Mouse (Mus musculus) neural tube, embryonic 11.5 days (tissue): ENCODE measurements around the gene Vmn1r85. TPM values are rescaled to one million over a fixed set of nuclear protein-coding genes. Genes with fewer than 3 reads are reported as not detected.

Experiments used
- ATAC-seq: fragments of 200-750 bp; cut with Nextera tagmentation; 2 replicates; pipeline ENCODE4 v1.8.0; 2017; ENCODE audit warnings: moderate number of reproducible peaks, mild to moderate bottlenecking, moderate TSS enrichment, moderate library complexity; ENCODE audit not compliant: insufficient read depth, low FRiP score, low TSS enrichment
- DNase-seq: peaks from one replicate; pipeline ENCODE4 v3.0.0-alpha.2; 2015; ENCODE audit warnings: low spot score
- H3K27ac ChIP-seq: fragments of 300-500 bp; sonication (generic); 2 replicates; pipeline ENCODE4 v1.5.1; 2014; ENCODE audit warnings: low read depth, mild to moderate bottlenecking, low read length
- H3K27me3 ChIP-seq: fragments of 300-500 bp; sonication (generic); 2 replicates; pipeline ENCODE4 v1.6.1; 2014; ENCODE audit warnings: mild to moderate bottlenecking, low read length, mixed read lengths; ENCODE audit not compliant: control insufficient read depth, insufficient read depth
- H3K36me3 ChIP-seq: fragments of 300-500 bp; sonication (generic); 2 replicates; pipeline ENCODE4 v1.6.1; 2014; ENCODE audit warnings: mild to moderate bottlenecking, low read length, moderate library complexity, mixed read lengths; ENCODE audit not compliant: control insufficient read depth, insufficient read depth
- H3K4me1 ChIP-seq: fragments of 300-500 bp; sonication (generic); 2 replicates; pipeline ENCODE4 v1.6.1; 2014; ENCODE audit warnings: low read length, mixed read lengths; ENCODE audit not compliant: control insufficient read depth, insufficient read depth
- H3K4me2 ChIP-seq: fragments of 300-500 bp; sonication (generic); 2 replicates; pipeline ENCODE4 v1.6.1; 2014; ENCODE audit warnings: low read depth, mild to moderate bottlenecking, moderate library complexity
- H3K4me3 ChIP-seq: fragments of 300-500 bp; sonication (generic); 2 replicates; pipeline ENCODE4 v1.5.1; 2014; ENCODE audit warnings: low read depth, low read length
- H3K9ac ChIP-seq: fragments of 300-500 bp; sonication (generic); 2 replicates; pipeline ENCODE4 v1.6.1; 2014; ENCODE audit warnings: mild to moderate bottlenecking, low read length
- H3K9me3 ChIP-seq: fragments of 300-500 bp; sonication (generic); 2 replicates; pipeline ENCODE4 v1.6.1; 2016; ENCODE audit warnings: low read length; ENCODE audit not compliant: control insufficient read depth
- WGBS: fragments of 180-500 bp; shearing (Covaris S2); extraction: QIAGEN DNeasy Blood & Tissue Kit; methylation state at CpG from one replicate; pipeline ENCODE4 v1.1.7; 2014; 5-methylcytosine and 5-hydroxymethylcytosine counted together
- polyA plus RNA-seq: library from polyadenylated mRNA; unstranded; fragments of >200 nt; fragmentation: Nextera tagmentation; extraction: Ambion mirVana; gene quantifications from 2 replicates; pipeline ENCODE4 v1.2.1, GENCODE M21; 2014

Gene Vmn1r85
- polyA plus RNA-seq, 1 experiment from 2014 or later: not detected

DNA sequence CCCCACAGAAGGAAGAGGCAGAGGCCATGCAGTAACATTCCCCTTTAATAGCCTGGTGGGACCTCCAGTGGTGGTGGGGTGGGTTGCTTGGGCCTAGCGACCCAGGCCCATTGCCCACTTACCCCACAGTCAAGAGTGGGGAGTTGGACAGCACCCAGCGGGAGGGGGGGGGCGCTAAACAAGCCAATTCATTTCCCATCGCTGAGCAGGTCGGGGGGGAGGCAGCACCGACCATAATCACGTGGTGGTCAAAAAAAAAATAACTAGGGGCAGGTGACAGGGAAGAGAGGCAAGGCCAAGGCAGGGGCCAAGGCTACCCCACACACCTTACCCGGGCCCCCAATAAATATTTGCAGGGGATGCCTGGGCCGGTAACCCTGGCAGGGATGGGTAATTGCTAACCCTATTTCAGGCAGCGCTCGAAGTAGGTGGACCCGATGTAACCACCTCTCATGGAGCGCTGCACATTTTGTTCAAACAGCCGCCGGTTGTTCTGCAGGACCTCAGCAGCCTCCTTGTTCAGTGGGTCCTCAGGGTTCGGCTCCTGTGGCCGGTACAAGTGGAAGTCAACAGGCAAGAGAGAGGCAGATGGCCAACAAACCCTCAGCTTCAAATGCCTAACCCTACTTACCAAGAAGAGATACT, 59.6 kb downstream of the Vmn1r85 start:
- H3K9ac ChIP-seq: no peak overlapping the region
- peaks cover 15% of the 10 kb centered on the region for H3K36me3 ChIP-seq
- H3K4me1 ChIP-seq: peaks cover 19% of the 10 kb centered on the region

DNA sequence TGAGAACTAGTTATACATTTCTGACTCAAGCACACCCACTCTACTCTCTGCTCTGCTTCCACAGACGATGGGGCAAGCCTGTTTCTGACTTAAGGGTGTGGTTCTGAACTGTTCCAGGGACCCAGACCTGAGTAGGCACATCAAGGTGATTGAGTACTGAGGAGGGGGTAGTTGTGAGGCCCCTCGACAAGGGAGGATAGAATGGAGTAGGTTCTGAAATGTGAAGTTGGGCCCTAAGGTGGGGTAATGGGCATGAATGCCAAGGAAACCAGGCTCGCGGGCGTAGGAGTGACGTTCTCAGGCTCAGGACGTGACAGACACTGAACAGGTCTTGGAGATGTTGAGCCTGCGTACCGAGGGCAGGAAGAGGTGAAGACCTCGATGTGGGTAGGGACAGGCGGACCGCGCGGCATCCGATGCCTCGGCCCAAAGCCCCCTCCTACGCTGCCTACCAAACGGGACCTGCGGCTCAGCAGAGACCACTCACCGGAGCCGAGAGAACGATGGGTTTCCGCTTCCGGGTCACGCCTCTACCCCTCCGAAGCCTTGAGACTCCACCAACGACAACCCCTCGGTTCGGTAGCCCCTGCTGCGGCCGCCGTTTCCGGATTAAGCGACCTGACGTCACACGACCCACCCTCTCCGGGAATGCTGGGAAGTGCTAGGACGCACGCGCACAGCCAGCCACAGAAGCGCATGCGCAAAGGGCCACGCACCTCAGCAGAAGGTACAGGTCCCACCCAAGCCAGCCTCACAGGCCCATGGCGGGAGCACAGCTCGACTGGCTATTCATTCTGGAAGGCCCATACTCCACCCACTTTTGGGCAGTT, 60.6 kb downstream of the Vmn1r85 start, which contains the start of gene Chmp2a:
Gene Chmp2a (minus strand): TSS at position 660 of the 830 bp plus-strand sequence.
- ATAC-seq (peak; percentile 69), DNase-seq (peak; percentile 96)
- H3K4me2 ChIP-seq: peak within 1 kb of the TSS; percentile 79
- H3K36me3 ChIP-seq: peaks cover 25% of the 10 kb centered on the region
- under 1% methylated on average over 45 of the region's 45 CpGs for WGBS
- H3K27ac ChIP-seq: peak within 1 kb of the TSS; percentile 88
- no peaks in the 10 kb centered on the region for H3K27me3 ChIP-seq
- H3K4me3 ChIP-seq: peak within 1 kb of the TSS; percentile 56
- peaks cover 19% of the 10 kb centered on the region for H3K4me1 ChIP-seq
- H3K9ac ChIP-seq: peak within 1 kb of the TSS; percentile 69
- H3K9me3 ChIP-seq: no peaks in the 10 kb centered on the region

More for the DNA sequence above, 59.6 kb downstream of the Vmn1r85 start:
- peak overlapping the region; percentile 79; the same call in 1 of the 2 replicates for H3K4me2 ChIP-seq
- peak overlapping the region; percentile 56; the same call in 1 of the 2 replicates for H3K4me3 ChIP-seq
- WGBS: 90% methylated on average over 17 of the region's 17 CpGs
- no peaks in the 10 kb centered on the region for H3K27me3 ChIP-seq
- ATAC-seq (no peak; the same call in 1 of the 2 replicates), DNase-seq (no peak)
- H3K27ac ChIP-seq: peak overlapping the region; percentile 88; the same call in 1 of the 2 replicates
- no peaks in the 10 kb centered on the region for H3K9me3 ChIP-seq

DNA sequence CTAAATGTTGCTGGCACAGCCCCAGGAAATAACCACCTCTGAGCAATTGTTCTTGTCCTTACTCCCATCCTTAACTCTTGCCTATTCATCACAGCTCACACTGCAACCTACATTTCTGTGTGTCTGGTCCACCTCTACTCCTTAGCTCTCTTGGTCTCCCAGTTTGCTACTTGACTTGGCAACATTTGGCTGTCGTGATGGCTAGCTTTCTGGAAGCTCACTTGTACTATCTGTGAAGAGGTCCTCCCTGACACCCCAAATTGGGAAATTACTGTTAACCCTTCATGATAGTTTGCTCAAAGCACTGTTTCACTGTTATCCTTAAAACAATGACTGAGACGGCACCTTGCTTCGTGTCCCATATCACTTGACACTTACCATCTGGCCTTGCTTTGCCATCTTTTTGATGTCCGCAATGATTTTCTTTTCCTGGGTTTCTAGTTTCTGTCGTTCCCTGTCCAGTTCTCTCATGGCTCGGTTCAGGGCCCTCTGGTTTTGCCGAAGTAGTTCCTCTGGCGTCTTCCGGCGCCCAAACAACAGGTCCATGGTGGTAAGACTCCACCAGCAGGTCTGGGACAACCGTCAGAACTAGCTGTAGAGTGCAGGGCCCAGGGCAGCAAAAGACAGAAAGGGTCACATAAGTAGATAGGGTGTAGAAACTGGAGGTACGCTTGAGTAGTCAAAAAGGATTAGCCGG, 61.4 kb downstream of the Vmn1r85 start:
- DNase-seq: no peak
- 52% methylated on average over 13 of the region's 13 CpGs for WGBS
- peaks cover 33% of the 10 kb centered on the region for H3K36me3 ChIP-seq

More for the DNA sequence above, 61.4 kb downstream of the Vmn1r85 start:
- Histone ChIP-seq H3K27ac (peak overlapping the region; percentile 88), H3K4me3 (peak overlapping the region; percentile 56), H3K4me1 (peaks cover 14% of the 10 kb centered on the region), H3K27me3 (no peaks in the 10 kb centered on the region), H3K9me3 (no peaks in the 10 kb centered on the region), H3K4me2 (peak overlapping the region; percentile 79), H3K9ac (peak overlapping the region; percentile 69)
- ATAC-seq: no peak

Other genes starting within 250 kb of the Vmn1r85 start
- gene Zfp128, start 214.0 kb downstream of the Vmn1r85 start, polyA plus RNA-seq: 7.0 and 8.1 TPM in 2 replicates
- 18.3 and 19.7 TPM in 2 replicates for gene Zscan22, start 197.4 kb downstream of the Vmn1r85 start, polyA plus RNA-seq
- gene Rps5, start 172.9 kb downstream of the Vmn1r85 start, polyA plus RNA-seq: 910 and 930 TPM in 2 replicates
- 0.61 and 0.66 TPM in 2 replicates for gene Rnf225, start 167.8 kb downstream of the Vmn1r85 start, polyA plus RNA-seq
- 9.8 and 10.3 TPM in 2 replicates for gene Zfp324, start 129.3 kb downstream of the Vmn1r85 start, polyA plus RNA-seq
- 7.1 and 8.2 TPM in 2 replicates for gene Zfp446, start 117.3 kb downstream of the Vmn1r85 start, polyA plus RNA-seq
- gene Slc27a5, start 97.0 kb downstream of the Vmn1r85 start, polyA plus RNA-seq: not detected in 2 replicates
- 512 and 523 TPM in 2 replicates for gene Trim28, start 96.1 kb downstream of the Vmn1r85 start, polyA plus RNA-seq
- 30.7 and 33.5 TPM in 2 replicates for gene Zbtb45, start 85.1 kb downstream of the Vmn1r85 start, polyA plus RNA-seq
- 120 and 126 TPM in 2 replicates for gene Chmp2a, start 60.4 kb downstream of the Vmn1r85 start, polyA plus RNA-seq
- 189 and 194 TPM in 2 replicates for gene Ube2m, start 56.9 kb downstream of the Vmn1r85 start, polyA plus RNA-seq
- 1.7 and 2.2 TPM in 2 replicates for gene Mzf1, start 40.4 kb downstream of the Vmn1r85 start, polyA plus RNA-seq
- not detected in 2 replicates for gene Vmn1r86, start 24.7 kb upstream of the Vmn1r85 start, polyA plus RNA-seq
- gene Vmn1r87, start 45.0 kb upstream of the Vmn1r85 start, polyA plus RNA-seq: not detected in 2 replicates
- gene Vmn1r88, start 64.4 kb upstream of the Vmn1r85 start, polyA plus RNA-seq: not detected in 2 replicates
- not detected in 2 replicates for gene Vmn1r89, start 117.8 kb upstream of the Vmn1r85 start, polyA plus RNA-seq
- gene Lig1, start 182.1 kb upstream of the Vmn1r85 start, polyA plus RNA-seq: 121 and 126 TPM in 2 replicates
- 4.7 and 9.0 TPM in 2 replicates for gene Zswim9, start 183.5 kb upstream of the Vmn1r85 start, polyA plus RNA-seq
- gene Pla2g4c, start 229.5 kb upstream of the Vmn1r85 start, polyA plus RNA-seq: 0.84 and 1.1 TPM in 2 replicates